Mouse (Mus musculus) heart, postnatal 36 days (tissue): ENCODE measurements around the gene Rap1b. TPM values are rescaled to one million over a fixed set of nuclear protein-coding genes. Genes with fewer than 3 reads are reported as not detected.

Experiments
- DNase-seq, 2 experiments: peaks; one replicate each; pipeline ENCODE4 v3.0.0; 2021 to 2022
- intact Hi-C: fragments of 180-260 bp; cut with DNase I; formaldehyde crosslinking; loops from one replicate; pipeline ENCODE4 v1.15.1; 2025
- total RNA-seq, 2 experiments: library from RNA; stranded (reverse); gene quantifications; 2 replicates each; pipeline ENCODE4 v1.2.3; 2021

Gene Rap1b
- total RNA-seq, 2 experiments from 2014 or later, result 50.7 to 63.9 TPM

- intact Hi-C loops, result no loop called here
- no peak for DNase-seq
Measured at GRCm38 (mm10) chr10:117775401-117776144, 70.3 kb downstream of the Rap1b start.

- intact Hi-C loops, result no loop called here
- no peak for DNase-seq
Measured at GRCm38 (mm10) chr10:117774817-117775120, 71.1 kb downstream of the Rap1b start.

- intact Hi-C loops, result no loop called here
- no peak for DNase-seq
Measured at GRCm38 (mm10) chr10:117774011-117774816, 71.6 kb downstream of the Rap1b start.

GRCm38 (mm10) chr10:117773106-117773720 lies 72.6 kb downstream of the Rap1b start:
- intact Hi-C loops, result no loop called here
- no peak for DNase-seq

GRCm38 (mm10) chr10:117772364-117773105 lies 73.3 kb downstream of the Rap1b start:
- no peak for DNase-seq
- intact Hi-C loops, result no loop called here

- DNase-seq, result no peak
- intact Hi-C loops, result no loop called here
Measured at GRCm38 (mm10) chr10:117771131-117771510, 74.7 kb downstream of the Rap1b start.

GRCm38 (mm10) chr10:117770286-117771130 lies 75.3 kb downstream of the Rap1b start:
- intact Hi-C loops, result no loop called here
- no peak for DNase-seq

- intact Hi-C loops, result no loop called here
- DNase-seq, result no peak
Measured at GRCm38 (mm10) chr10:117769541-117770285, 76.1 kb downstream of the Rap1b start.

- no peak for DNase-seq
- intact Hi-C loops, result no loop called here
Measured at GRCm38 (mm10) chr10:117768141-117768440, 77.7 kb downstream of the Rap1b start.

GRCm38 (mm10) chr10:117767286-117768140 lies 78.3 kb downstream of the Rap1b start:
- no peak for DNase-seq

GRCm38 (mm10) chr10:117766896-117767160 lies 79.0 kb downstream of the Rap1b start:
- intact Hi-C loops, result no loop called here
- no peak for DNase-seq

More at GRCm38 (mm10) chr10:117767286-117768140, 78.3 kb downstream of the Rap1b start:
- intact Hi-C loops, result no loop called here

GRCm38 (mm10) chr10:117766111-117766895 lies 79.5 kb downstream of the Rap1b start:
- intact Hi-C loops, result no loop called here
- no peak for DNase-seq

- DNase-seq, result no peak
- intact Hi-C loops, result no loop called here
Measured at GRCm38 (mm10) chr10:117765116-117765894, 80.5 kb downstream of the Rap1b start.

GRCm38 (mm10) chr10:117764598-117764997 lies 81.2 kb downstream of the Rap1b start:
- DNase-seq, result no peak
- intact Hi-C loops, result no loop called here
